Mouse (Mus musculus) spleen, adult 18-20 months (tissue): Measurements from ENCODE around the gene Srgn.

ENCODE experiments used
- DNase-seq, 2 experiments: peaks; one replicate each; pipeline ENCODE4 v3.0.0; 2022; ENCODE audit warnings: mixed read lengths in 2 of 2

Srgn gene

GRCm38 (mm10) chr10:62527351-62527750 is at the start of gene Srgn:
Gene Srgn (minus strand): TSS chr10:62527451.
- DNase-seq = no peak

- DNase-seq = no peak
These were observed 47.8 kb upstream of the Srgn start for GRCm38 (mm10) chr10:62575001-62575400.

DNA sequence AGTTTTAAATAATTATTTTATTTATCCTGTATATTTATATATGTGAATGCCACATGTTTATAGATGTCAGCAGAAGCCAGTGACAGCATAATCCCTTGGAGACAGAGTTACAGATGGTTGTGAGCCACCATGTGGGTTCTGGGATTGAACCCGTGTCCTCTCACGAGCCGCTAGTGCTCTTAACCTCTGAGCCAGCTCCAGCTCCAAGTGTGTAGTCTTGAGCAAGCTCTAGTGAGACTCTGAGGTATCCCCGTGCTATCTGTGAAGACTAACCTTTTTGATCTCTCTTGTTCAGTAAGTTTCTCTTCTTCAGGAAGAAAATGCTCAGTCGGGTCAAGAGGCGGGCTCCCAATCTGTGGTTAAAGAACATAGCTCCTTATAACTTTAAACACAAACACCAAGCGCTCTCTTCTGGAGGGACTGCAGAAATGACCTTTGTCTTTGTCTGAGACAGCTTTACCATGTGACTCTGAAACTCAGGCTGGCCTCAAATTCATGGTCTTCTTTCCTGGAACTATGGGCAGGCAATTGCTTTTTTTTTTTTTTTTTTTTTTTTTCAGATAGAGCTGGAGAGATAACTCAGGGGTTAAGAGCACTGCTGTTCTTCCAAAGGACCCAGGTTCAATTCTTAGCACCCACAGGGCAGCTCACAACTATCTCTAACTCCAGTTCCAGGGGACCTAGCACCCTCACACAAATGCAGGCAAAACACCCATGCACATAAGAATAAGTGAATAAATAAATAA is 43.0 kb upstream of the Srgn start:
- DNase-seq = no peak

GRCm38 (mm10) chr10:62568861-62569260 is 41.6 kb upstream of the Srgn start:
- DNase-seq = no peak

- DNase-seq = no peak
These were observed 30.5 kb upstream of the Srgn start for GRCm38 (mm10) chr10:62557736-62558135.

- no peak for DNase-seq
These were observed 29.3 kb upstream of the Srgn start for GRCm38 (mm10) chr10:62556558-62556901.

DNA sequence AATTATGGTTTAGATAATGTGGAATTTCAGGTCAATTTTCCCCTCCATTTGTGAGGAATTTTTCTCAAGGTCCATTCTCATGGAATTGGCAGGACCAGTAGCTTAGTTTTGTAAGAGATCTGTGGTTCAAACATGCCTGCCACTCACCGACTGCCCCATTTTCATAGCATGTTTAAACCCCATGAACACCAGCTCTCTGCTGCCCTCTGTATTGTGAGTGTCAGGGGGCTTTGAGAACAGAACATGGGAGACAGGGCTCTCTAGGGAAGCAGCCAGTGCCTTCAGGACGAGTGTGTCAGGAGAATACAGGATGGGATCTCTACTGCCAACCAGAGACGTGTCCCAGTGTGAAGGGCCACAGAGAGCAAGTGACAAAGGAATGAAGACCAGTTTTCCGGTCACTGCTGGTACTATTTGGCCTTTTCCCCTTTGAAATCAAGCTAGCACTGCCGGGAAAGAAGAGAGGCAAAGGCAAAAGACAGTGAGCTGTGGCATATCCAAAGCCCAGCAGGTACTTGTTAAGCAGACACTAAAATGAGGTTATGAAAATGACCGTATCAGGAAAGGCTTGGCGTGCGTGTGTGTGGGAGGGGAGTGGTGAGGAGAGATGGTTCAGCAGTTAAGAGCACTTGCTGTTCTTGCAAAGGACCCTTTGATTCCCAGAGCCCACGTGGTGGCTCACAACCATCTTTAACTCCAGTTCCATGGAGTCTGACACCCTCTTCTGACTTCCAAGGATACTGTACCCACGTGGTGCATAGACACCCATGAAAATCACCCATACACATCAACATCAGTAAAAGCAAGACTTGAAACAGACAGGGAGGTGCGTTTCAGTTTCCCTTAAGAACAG is 28.7 kb upstream of the Srgn start:
- no peak for DNase-seq

DNA sequence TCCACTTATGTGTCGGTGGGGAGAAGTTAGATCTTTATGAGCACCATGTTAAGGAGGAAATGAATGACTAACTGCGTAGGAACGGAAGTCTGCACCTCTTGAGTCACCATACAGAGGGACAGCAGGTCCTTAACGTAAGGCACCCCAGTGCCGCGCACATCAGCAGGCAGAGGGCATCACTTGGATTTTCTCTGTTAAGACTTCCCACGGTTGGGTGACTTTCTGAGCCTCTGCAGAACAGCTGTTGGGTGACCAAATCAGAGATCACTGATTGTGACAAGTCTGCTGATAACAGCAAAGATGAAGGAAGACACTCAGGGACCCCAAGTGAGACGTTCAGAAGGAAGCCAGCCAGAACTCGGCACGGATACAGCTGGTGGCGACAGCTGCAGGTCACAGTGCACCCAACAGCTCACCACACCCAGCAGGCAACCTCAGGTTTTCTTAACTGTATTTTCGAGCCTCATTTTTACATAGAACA is 26.4 kb upstream of the Srgn start:
- no peak for DNase-seq

DNA sequence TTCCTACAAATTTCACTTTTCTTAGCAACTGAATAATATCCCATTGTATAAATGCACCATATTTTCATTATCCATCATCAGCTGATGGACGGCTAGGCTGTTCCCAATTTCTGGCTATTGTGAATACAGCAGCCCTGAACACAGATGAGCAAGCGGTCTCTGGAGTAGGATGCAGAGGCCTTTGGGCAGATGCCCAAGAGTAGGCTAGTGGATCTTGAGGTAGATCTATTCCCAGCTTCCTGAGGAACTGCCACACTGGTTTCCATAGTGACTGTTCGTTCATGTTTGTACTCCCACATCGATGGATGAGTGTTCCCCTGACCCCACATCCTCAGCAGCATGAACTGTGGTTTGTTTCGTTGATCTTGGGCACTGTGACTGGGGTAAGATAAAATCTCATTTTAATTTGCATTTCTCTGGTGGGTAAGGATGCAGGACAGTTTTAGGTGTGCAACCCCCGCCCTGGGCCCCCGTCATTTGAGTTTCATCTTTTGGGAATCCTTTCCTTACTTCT is 23.6 kb upstream of the Srgn start:
- no peak for DNase-seq

- DNase-seq = peak; percentile 62 to 82
These were observed 22.4 kb upstream of the Srgn start for GRCm38 (mm10) chr10:62549523-62550166.

DNA sequence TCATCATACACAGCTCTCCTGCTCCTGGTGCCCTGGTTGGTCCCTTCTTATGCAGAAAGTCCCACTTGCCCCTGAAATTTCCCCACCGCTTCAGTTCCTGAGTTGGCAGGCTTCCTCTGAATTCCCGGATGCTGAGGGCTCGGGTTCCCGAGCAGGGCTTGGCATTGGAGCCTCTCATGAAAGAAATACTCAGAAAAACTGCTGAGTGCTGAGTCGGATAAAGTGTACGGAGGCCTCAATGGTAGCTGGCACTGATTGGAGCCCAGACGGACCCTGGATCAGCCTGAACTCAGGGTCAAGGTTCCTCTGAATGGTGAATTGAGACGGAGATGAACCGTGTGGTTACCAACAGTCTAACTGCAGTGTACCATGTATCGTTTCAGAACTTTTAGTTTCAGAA is 19.2 kb upstream of the Srgn start:
- DNase-seq = no peak

GRCm38 (mm10) chr10:62545759-62546158 is 18.5 kb upstream of the Srgn start:
- DNase-seq = no peak

GRCm38 (mm10) chr10:62544316-62544715 is 17.1 kb upstream of the Srgn start:
- no peak for DNase-seq

DNA sequence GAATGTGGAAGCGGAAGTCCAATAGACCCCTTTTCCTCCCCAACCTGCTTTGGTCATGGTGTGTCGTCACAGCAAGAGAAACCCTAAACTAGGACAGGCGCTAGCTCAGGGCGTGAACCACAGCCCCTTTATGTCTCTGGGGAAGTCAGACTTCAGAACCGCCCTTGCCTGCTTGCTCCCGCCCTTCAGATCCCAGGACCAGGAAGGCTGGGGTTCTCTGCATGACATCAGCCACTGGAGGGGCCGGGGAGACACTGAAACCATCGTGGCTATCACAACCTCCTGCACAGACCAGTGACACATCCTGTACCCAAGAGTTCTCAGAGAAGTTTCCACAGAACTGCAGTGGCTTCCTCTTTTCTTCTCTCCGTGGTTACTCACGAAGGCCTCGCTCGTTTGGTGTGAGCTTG is 16.2 kb upstream of the Srgn start:
- DNase-seq = peak; percentile 69 to 76

- no peak for DNase-seq
These were observed 15.7 kb upstream of the Srgn start for GRCm38 (mm10) chr10:62542928-62543327.

DNA sequence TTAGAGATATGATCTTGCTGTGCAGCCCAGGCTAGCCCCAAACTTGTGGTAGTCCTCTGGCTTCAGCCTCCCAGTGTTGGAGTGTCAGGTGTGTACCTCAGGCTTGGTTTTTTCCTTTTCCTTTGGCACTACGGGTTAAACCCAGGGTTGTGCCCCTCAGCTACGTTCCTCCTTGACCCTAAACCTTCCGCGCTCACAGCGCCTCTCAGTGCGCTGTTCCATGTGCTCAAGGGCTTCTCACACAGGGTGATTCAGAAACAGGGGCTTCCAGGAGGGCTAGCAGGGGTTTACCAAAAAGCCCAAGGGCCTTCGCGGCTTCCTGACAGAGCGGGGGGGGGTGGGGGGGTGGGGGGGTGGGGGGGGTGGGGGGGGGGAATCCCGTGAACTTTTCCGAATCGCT is 15.3 kb upstream of the Srgn start:
- DNase-seq = no peak

DNA sequence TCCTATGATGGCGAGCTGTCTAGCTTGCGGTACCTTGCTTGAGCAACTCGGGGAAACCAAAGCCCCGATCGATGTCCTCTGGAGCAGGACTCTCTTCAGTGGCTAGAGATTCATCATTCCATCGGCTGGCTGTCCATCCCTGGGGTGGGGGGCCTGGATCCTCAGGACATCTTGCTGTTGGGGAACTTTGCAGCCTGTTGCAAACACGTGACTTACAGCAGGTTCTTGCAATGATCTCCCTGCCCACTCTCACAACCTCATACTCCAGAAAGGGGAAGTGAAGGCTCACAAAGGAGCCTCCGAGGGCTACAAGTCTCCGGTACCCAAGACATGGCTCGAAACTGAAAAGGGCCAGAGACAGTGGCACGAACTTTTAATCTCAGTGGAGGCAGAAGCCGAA is 14.2 kb upstream of the Srgn start:
- DNase-seq = peak; percentile 51 to 53

- no peak for DNase-seq
These were observed 13.5 kb upstream of the Srgn start for GRCm38 (mm10) chr10:62540800-62541199.

GRCm38 (mm10) chr10:62534509-62534908 is 7.3 kb upstream of the Srgn start:
- no peak for DNase-seq

DNA sequence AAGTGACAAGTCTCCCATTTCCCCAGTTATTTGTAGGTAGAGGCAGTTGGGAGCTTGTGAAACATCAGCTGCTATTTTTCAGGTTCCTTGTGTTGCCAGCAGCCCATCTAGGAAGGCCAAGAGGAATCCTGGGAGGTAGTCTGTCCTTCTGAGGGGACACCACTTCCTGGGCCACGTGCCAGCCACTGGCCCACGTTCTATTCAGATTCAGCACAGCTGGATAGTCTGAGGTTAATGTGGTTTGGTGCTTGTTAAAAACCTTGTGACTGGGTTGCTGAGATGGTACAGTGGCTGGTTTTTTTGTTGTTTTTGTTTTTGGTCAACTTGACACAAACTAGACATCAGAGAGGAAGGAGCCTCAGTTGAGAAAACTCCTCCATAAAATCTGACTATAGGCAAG is 5.6 kb upstream of the Srgn start:
- DNase-seq = no peak

DNA sequence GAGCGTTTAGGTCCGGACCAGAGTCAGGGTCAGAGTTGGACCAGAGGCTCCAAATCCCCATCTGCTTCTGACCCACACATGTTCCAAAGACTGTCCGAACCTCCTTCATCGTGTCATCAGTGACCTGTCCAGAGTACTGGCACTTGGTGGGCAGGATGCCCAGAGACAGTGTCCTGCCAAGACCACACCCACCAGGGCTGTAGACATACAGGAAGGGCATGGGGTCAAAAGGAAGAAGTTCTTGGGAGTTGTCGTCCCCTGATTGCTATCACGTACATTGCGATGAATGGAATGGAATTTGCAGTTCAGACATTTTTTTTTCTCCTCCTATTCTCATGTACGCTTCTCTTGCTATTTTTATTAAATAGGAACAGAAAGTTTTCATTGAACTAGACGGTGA is 2.9 kb upstream of the Srgn start:
- DNase-seq = no peak

DNA sequence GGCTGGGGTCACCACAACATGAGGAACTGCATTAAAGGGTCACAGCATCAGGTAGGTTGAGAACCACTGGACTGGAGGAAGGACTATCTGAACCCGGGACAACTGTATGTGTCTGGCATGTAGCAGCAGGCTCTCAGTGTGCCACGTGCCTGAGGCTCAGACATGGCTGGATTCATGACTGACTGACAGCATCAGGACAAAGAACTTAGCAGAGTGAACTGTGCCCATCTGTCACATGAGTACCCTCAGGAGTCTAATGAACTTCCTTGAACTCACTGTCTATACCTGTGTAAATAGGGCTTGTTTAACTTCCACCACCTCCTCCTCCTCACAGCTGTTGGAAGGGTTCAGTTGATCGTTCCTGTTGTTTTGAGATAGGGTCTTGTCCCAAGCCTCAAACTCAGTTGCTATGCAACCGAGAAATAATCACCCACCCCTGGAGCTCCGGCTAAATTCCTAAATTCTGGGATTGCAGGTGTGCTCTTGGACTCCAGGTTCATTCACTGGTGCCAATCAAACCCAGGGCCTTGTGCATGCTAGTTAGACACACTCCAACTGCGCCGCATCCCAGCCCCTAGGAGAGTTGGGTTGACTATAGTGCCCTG is 4.8 kb downstream of the Srgn start:
- no peak for DNase-seq

GRCm38 (mm10) chr10:62521763-62522162 is 5.5 kb downstream of the Srgn start:
- DNase-seq = no peak
